Mouse (Mus musculus) macrophage (primary cell): ENCODE measurements around the gene Exosc1. TPM values are rescaled to one million over a fixed set of nuclear protein-coding genes. Genes with fewer than 3 reads are reported as not detected.

ENCODE experiments used
- H3K27ac ChIP-seq: fragments of 350-480 bp; formaldehyde crosslinking; 2 replicates; pipeline ENCODE4 v1.9.0; 2021
- H3K36me3 ChIP-seq: fragments of 350-480 bp; formaldehyde crosslinking; 2 replicates; pipeline ENCODE4 v1.9.0; 2021; ENCODE audit errors: inconsistent target
- H3K4me3 ChIP-seq: fragments of 350-480 bp; formaldehyde crosslinking; 2 replicates; pipeline ENCODE4 v1.9.0; 2021; ENCODE audit errors: inconsistent target
- H3K79me2 ChIP-seq: fragments of 350-480 bp; formaldehyde crosslinking; 2 replicates; pipeline ENCODE4 v1.9.0; 2021; ENCODE audit errors: inconsistent target
- WGBS: methylation state at CpG from one replicate; pipeline ENCODE4 v1.1.7; 2026; ENCODE audit warnings: inconsistent platforms; ENCODE audit not compliant: missing documents; 5-methylcytosine and 5-hydroxymethylcytosine counted together
- polyA plus RNA-seq: library from polyadenylated mRNA; stranded (reverse); fragments of 250-400 nt; gene quantifications from 3 replicates; pipeline ENCODE4 v1.2.4, GENCODE M21; 2018; ENCODE audit warnings: inconsistent platforms
- total RNA-seq, 78 experiments: library from RNA; depleted of rRNA; stranded (reverse); fragments of 250-400 nt; gene quantifications; 1 replicate in 9 of 78; 2 replicates in 24 of 78; 3 replicates in 43 of 78; 4 replicates in 2 of 78; pipeline ENCODE4 v1.2.4; 2018; ENCODE audit warnings: inconsistent platforms in 56 of 78

Gene Exosc1
- 10 to 100 TPM in 19 of 26 experiments, 1 to 10 TPM in 7; 3.9 to 35.7 (median 16.0) TPM for total RNA-seq (2018; cell fraction: chromatin; rRNA removed)
- total RNA-seq (2018; cell fraction: cytosol; rRNA removed), result 10 to 100 TPM; 10.2 to 27.9 (median 20.5) TPM
- total RNA-seq (2018; cell fraction: nucleus; rRNA removed), result 10 to 100 TPM in 17 of 26 experiments, 1 to 10 TPM in 9; 5.3 to 35.8 (median 13.5) TPM
- 15.3 to 37.7 TPM (median 36.0 TPM) in 3 replicates for polyA plus RNA-seq

- WGBS, result 0% methylated on average over 47 of the region's 47 CpGs
- Histone ChIP-seq H3K36me3 (peaks cover 13% of the 10 kb centered on the region), H3K27ac (peak within 1 kb of the TSS; percentile 47), H3K4me3 (peak within 1 kb of the TSS; percentile 95), H3K79me2 (peaks cover 68% of the 10 kb centered on the region)
These were observed at the start of gene Exosc1, which contains the start of gene Zdhhc16 for GRCm38 (mm10) chr19:41933179-41934086. Exosc1 (minus strand) TSS chr19:41933423. Zdhhc16 (plus strand) TSS chr19:41933480.

- no peaks in the 10 kb centered on the region for H3K36me3 ChIP-seq
- H3K4me3 ChIP-seq, result peak overlapping the region; percentile 80
- H3K27ac ChIP-seq, result peak overlapping the region; percentile 78
- H3K79me2 ChIP-seq, result peaks cover 84% of the 10 kb centered on the region
- 3% methylated on average over 4 of the region's 4 CpGs for WGBS
These were observed 49.5 kb upstream of the Exosc1 start for GRCm38 (mm10) chr19:41982791-41983150.

- peaks cover 84% of the 10 kb centered on the region for H3K79me2 ChIP-seq
- no peaks in the 10 kb centered on the region for H3K36me3 ChIP-seq
- H3K27ac ChIP-seq, result peak overlapping the region; percentile 78
- peak overlapping the region; percentile 80 for H3K4me3 ChIP-seq
- WGBS, result under 1% methylated on average over 65 of the region's 74 CpGs
These were observed 48.9 kb upstream of the Exosc1 start for GRCm38 (mm10) chr19:41981931-41982790.

GRCm38 (mm10) chr19:41981595-41981927 is 48.3 kb upstream of the Exosc1 start, which contains the start of gene Ubtd1:
Ubtd1 (plus strand) TSS chr19:41981763.
- peak within 1 kb of the TSS; percentile 78 for H3K27ac ChIP-seq
- H3K36me3 ChIP-seq, result no peaks in the 10 kb centered on the region
- H3K4me3 ChIP-seq, result peak within 1 kb of the TSS; percentile 84
- peaks cover 84% of the 10 kb centered on the region for H3K79me2 ChIP-seq
- WGBS, result under 1% methylated on average over 26 of the region's 33 CpGs

- peaks cover 84% of the 10 kb centered on the region for H3K79me2 ChIP-seq
- WGBS, result under 1% methylated on average over 64 of the region's 68 CpGs
- no peaks in the 10 kb centered on the region for H3K36me3 ChIP-seq
- H3K27ac ChIP-seq, result peak within 1 kb of the TSS; percentile 60
- H3K4me3 ChIP-seq, result peak within 1 kb of the TSS; percentile 84
These were observed 47.8 kb upstream of the Exosc1 start, which contains the start of gene Mms19 for GRCm38 (mm10) chr19:41980819-41981594. Mms19 (minus strand) TSS chr19:41981157.

- 2% methylated on average over 16 of the region's 16 CpGs for WGBS
- no peaks in the 10 kb centered on the region for H3K36me3 ChIP-seq
These were observed 47.2 kb upstream of the Exosc1 start for GRCm38 (mm10) chr19:41980422-41980818.

GRCm38 (mm10) chr19:41973891-41974794 is 40.9 kb upstream of the Exosc1 start:
- Histone ChIP-seq H3K36me3 (peaks cover 5% of the 10 kb centered on the region; the same call in 1 of the 2 replicates), H3K27ac (peak overlapping the region; percentile 62), H3K79me2 (peaks cover 100% of the 10 kb centered on the region), H3K4me3 (no peak overlapping the region)
- 82% methylated on average over 13 of the region's 13 CpGs for WGBS

More at GRCm38 (mm10) chr19:41980422-41980818, 47.2 kb upstream of the Exosc1 start:
- H3K27ac ChIP-seq, result peak overlapping the region; percentile 60
- peak overlapping the region; percentile 84 for H3K4me3 ChIP-seq
- peaks cover 84% of the 10 kb centered on the region for H3K79me2 ChIP-seq

GRCm38 (mm10) chr19:41969618-41970017 is 36.4 kb upstream of the Exosc1 start:
- peaks cover 40% of the 10 kb centered on the region for H3K36me3 ChIP-seq
- no peak overlapping the region for H3K27ac ChIP-seq
- WGBS, result 61% methylated on average over 7 of the region's 7 CpGs
- peaks cover 81% of the 10 kb centered on the region for H3K79me2 ChIP-seq
- H3K4me3 ChIP-seq, result no peak overlapping the region

GRCm38 (mm10) chr19:41953574-41953973 is 20.4 kb upstream of the Exosc1 start:
- Histone ChIP-seq H3K79me2 (no peaks in the 10 kb centered on the region), H3K4me3 (no peak overlapping the region), H3K27ac (no peak overlapping the region), H3K36me3 (peaks cover 91% of the 10 kb centered on the region)
- WGBS, result 100% methylated on average over 3 of the region's 3 CpGs

GRCm38 (mm10) chr19:41952287-41952686 is 19.1 kb upstream of the Exosc1 start:
- Histone ChIP-seq H3K79me2 (no peaks in the 10 kb centered on the region), H3K4me3 (no peak overlapping the region), H3K27ac (no peak overlapping the region), H3K36me3 (peaks cover 91% of the 10 kb centered on the region)
- 87% methylated on average over 4 of the region's 4 CpGs for WGBS

- 94% methylated on average over 7 of the region's 7 CpGs for WGBS
These were observed 10.6 kb upstream of the Exosc1 start for GRCm38 (mm10) chr19:41943841-41944240.

GRCm38 (mm10) chr19:41938539-41938938 is 5.3 kb upstream of the Exosc1 start:
- H3K4me3 ChIP-seq, result no peak overlapping the region
- 97% methylated on average over 5 of the region's 5 CpGs for WGBS
- no peak overlapping the region for H3K27ac ChIP-seq
- H3K36me3 ChIP-seq, result peaks cover 57% of the 10 kb centered on the region
- peaks cover 47% of the 10 kb centered on the region for H3K79me2 ChIP-seq

More at GRCm38 (mm10) chr19:41943841-41944240, 10.6 kb upstream of the Exosc1 start:
- Histone ChIP-seq H3K36me3 (peaks cover 93% of the 10 kb centered on the region), H3K27ac (no peak overlapping the region), H3K4me3 (no peak overlapping the region), H3K79me2 (no peaks in the 10 kb centered on the region)

GRCm38 (mm10) chr19:41935921-41936320 is 2.7 kb upstream of the Exosc1 start:
- 100% methylated on average over 1 of the region's 1 CpGs for WGBS
- Histone ChIP-seq H3K36me3 (peaks cover 32% of the 10 kb centered on the region), H3K27ac (no peak overlapping the region), H3K4me3 (no peak overlapping the region), H3K79me2 (peaks cover 62% of the 10 kb centered on the region)
